Mouse (Mus musculus) limb, embryonic 14.5 days (tissue): ENCODE data around the gene Olfml2a. TPM values are rescaled to one million over a fixed set of nuclear protein-coding genes. Genes with fewer than 3 reads are reported as not detected.
"Not testable (repeated sequence)": the region's sequence is repeated elsewhere in the genome, so short reads cannot be mapped to it uniquely, and the experiment has no call there.

Experiments
- ATAC-seq: fragments of 200-750 bp; cut with Nextera tagmentation; 2 replicates; pipeline ENCODE4 v1.8.0; 2017; ENCODE audit warnings: low read depth, moderate number of reproducible peaks, moderate TSS enrichment; ENCODE audit not compliant: low FRiP score
- DNase-seq: peaks from one replicate; pipeline ENCODE4 v3.0.0-alpha.2; 2015; ENCODE audit warnings: low spot score
- H3K27ac ChIP-seq: fragments of 300-500 bp; sonication (generic); replicated peaks from 2 replicates; pipeline ENCODE4 v1.5.1; 2014; ENCODE audit warnings: low read depth, mild to moderate bottlenecking, low read length, moderate library complexity, mixed read lengths
- H3K27me3 ChIP-seq: fragments of 300-500 bp; sonication (generic); 2 replicates; pipeline ENCODE4 v1.6.1; 2014; ENCODE audit warnings: low read length, mixed read lengths; ENCODE audit not compliant: control insufficient read depth, insufficient read depth
- H3K36me3 ChIP-seq: fragments of 300-500 bp; sonication (generic); 2 replicates; pipeline ENCODE4 v1.6.1; 2014; ENCODE audit warnings: mild to moderate bottlenecking, low read length, moderate library complexity, mixed read lengths; ENCODE audit not compliant: control insufficient read depth, insufficient read depth
- H3K4me1 ChIP-seq: fragments of 300-500 bp; sonication (generic); 2 replicates; pipeline ENCODE4 v1.6.1; 2014; ENCODE audit warnings: antibody characterized with exemption, low read length, mixed read lengths; ENCODE audit not compliant: control insufficient read depth, insufficient read depth
- H3K4me2 ChIP-seq: fragments of 300-500 bp; sonication (generic); replicated peaks from 2 replicates; pipeline ENCODE4 v1.6.1; 2014; ENCODE audit warnings: low read depth, mild to moderate bottlenecking, low read length, moderate library complexity; ENCODE audit not compliant: severe bottlenecking
- H3K4me3 ChIP-seq: fragments of 300-500 bp; sonication (generic); replicated peaks from 2 replicates; pipeline ENCODE4 v1.5.1; 2014; ENCODE audit warnings: low read length
- H3K9ac ChIP-seq: fragments of 300-500 bp; sonication (generic); 2 replicates; pipeline ENCODE4 v1.6.1; 2014; ENCODE audit warnings: mild to moderate bottlenecking, low read depth, low read length, moderate library complexity; ENCODE audit not compliant: severe bottlenecking
- H3K9me3 ChIP-seq: fragments of 300-500 bp; sonication (generic); 2 replicates; pipeline ENCODE4 v1.6.1; 2016; ENCODE audit warnings: low read length; ENCODE audit not compliant: control insufficient read depth
- POLR2A ChIP-seq: fragments of 200-500 bp; IDR thresholded peaks from 2 replicates; pipeline ENCODE4 v1.8.0; 2012; ENCODE audit warnings: inconsistent platforms, mild to moderate bottlenecking, moderate library complexity, borderline replicate concordance; ENCODE audit not compliant: insufficient read depth, insufficient read length; ENCODE audit errors: extremely low read depth
- WGBS: fragments of 180-500 bp; shearing (Covaris S2); extraction: QIAGEN DNeasy Blood & Tissue Kit; methylation state at CpG from one replicate; pipeline ENCODE4 v1.1.7; 2014; 5-methylcytosine and 5-hydroxymethylcytosine counted together
- polyA plus RNA-seq, 2 experiments: library from polyadenylated mRNA; depleted of rRNA in 1 of 2; stranded (reverse) in 1 of 2; unstranded in 1 of 2; fragments of >200 nt; fragmentation: Nextera tagmentation in 1 of 2; extraction: Ambion mirVana in 1 of 2; gene quantifications; 2 replicates each; pipeline versions ENCODE4 v1.2.1 to v1.2.3; 2012 to 2014

The Olfml2a gene
- polyA plus RNA-seq, 2 experiments, result 7.6 to 7.8 TPM

GRCm38 (mm10) chr2:39008954-39009365 is 77.2 kb downstream of the Olfml2a start:
- Histone ChIP-seq H3K27ac (peak overlapping the region; percentile 82; the same call in 1 of the 2 replicates), H3K9ac (peak overlapping the region; percentile 90), H3K27me3 (no peaks in the 10 kb centered on the region), H3K4me1 (peaks cover 23% of the 10 kb centered on the region), H3K9me3 (no peaks in the 10 kb centered on the region), H3K36me3 (peaks cover 22% of the 10 kb centered on the region), H3K4me3 (peak overlapping the region; percentile 86), H3K4me2 (peak overlapping the region; percentile 62)
- no peak for TF ChIP-seq POLR2A
- no peak for DNase-seq
- no peak for ATAC-seq
- 25% methylated on average over 3 of the region's 3 CpGs for WGBS

- not testable (repeated sequence) for H3K9me3 ChIP-seq, H3K9ac ChIP-seq, DNase-seq, ATAC-seq, H3K4me3 ChIP-seq, H3K4me2 ChIP-seq, H3K27me3 ChIP-seq, H3K27ac ChIP-seq
- H3K36me3 ChIP-seq, result peaks cover 32% of the 10 kb centered on the region
- H3K4me1 ChIP-seq, result peaks cover 21% of the 10 kb centered on the region
- WGBS, result 97% methylated on average over 5 of the region's 5 CpGs
Measured at GRCm38 (mm10) chr2:39010144-39010543, 78.4 kb downstream of the Olfml2a start.

- ATAC-seq, result no peak
Measured at GRCm38 (mm10) chr2:39011264-39011663, 79.5 kb downstream of the Olfml2a start.

GRCm38 (mm10) chr2:39011971-39012370 is 80.2 kb downstream of the Olfml2a start:
- Histone ChIP-seq H3K9me3 (no peaks in the 10 kb centered on the region), H3K4me1 (peaks cover 14% of the 10 kb centered on the region), H3K4me3 (no peak overlapping the region), H3K4me2 (no peak overlapping the region), H3K27me3 (no peaks in the 10 kb centered on the region), H3K27ac (no peak overlapping the region), H3K36me3 (peaks cover 50% of the 10 kb centered on the region), H3K9ac (no peak overlapping the region)
- DNase-seq, result no peak
- no peak for ATAC-seq
- WGBS, result 83% methylated on average over 3 of the region's 3 CpGs
- no peak for TF ChIP-seq POLR2A

More at GRCm38 (mm10) chr2:39011264-39011663, 79.5 kb downstream of the Olfml2a start:
- peaks cover 14% of the 10 kb centered on the region for H3K4me1 ChIP-seq
- no peak overlapping the region for H3K9ac ChIP-seq
- no peak overlapping the region for H3K4me3 ChIP-seq
- no peak overlapping the region for H3K4me2 ChIP-seq
- peaks cover 44% of the 10 kb centered on the region for H3K36me3 ChIP-seq
- no peak overlapping the region for H3K27ac ChIP-seq
- no peaks in the 10 kb centered on the region for H3K9me3 ChIP-seq
- no peaks in the 10 kb centered on the region for H3K27me3 ChIP-seq
- no peak for TF ChIP-seq POLR2A
- no peak for DNase-seq

- peaks cover 59% of the 10 kb centered on the region for H3K36me3 ChIP-seq
- H3K9ac ChIP-seq, result no peak overlapping the region
- H3K4me3 ChIP-seq, result no peak overlapping the region
- 87% methylated on average over 7 of the region's 7 CpGs for WGBS
- H3K27me3 ChIP-seq, result no peaks in the 10 kb centered on the region
- TF ChIP-seq POLR2A, result no peak
- H3K27ac ChIP-seq, result no peak overlapping the region
- H3K9me3 ChIP-seq, result no peaks in the 10 kb centered on the region
- DNase-seq, result no peak
- H3K4me1 ChIP-seq, result peaks cover 10% of the 10 kb centered on the region
- no peak for ATAC-seq
- no peak overlapping the region for H3K4me2 ChIP-seq
Measured at GRCm38 (mm10) chr2:39012768-39013279, 81.0 kb downstream of the Olfml2a start.

Other genes with a start within 250 kb of the Olfml2a start
- 0.06 and 0.10 TPM in 2 replicates for gene Nr5a1, start 217.4 kb upstream of the Olfml2a start, polyA plus RNA-seq (2012; rRNA removed)
- not detected in 2 replicates for gene Nr5a1, start 217.4 kb upstream of the Olfml2a start, polyA plus RNA-seq (2014; fragmentation: Nextera tagmentation; extraction: Ambion mirVana)
- 2.4 and 2.7 TPM in 2 replicates for gene Nr6a1, start 4.3 kb upstream of the Olfml2a start, polyA plus RNA-seq (2012; rRNA removed)
- 1.2 and 2.3 TPM in 2 replicates for gene Nr6a1, start 4.3 kb upstream of the Olfml2a start, polyA plus RNA-seq (2014; fragmentation: Nextera tagmentation; extraction: Ambion mirVana)
- gene Wdr38, start 65.5 kb downstream of the Olfml2a start, polyA plus RNA-seq (2012; rRNA removed), result 0.58 and 0.98 TPM in 2 replicates
- 1.3 TPM in 2 replicates for gene Wdr38, start 65.5 kb downstream of the Olfml2a start, polyA plus RNA-seq (2014; fragmentation: Nextera tagmentation; extraction: Ambion mirVana)
- gene Arpc5l, start 73.4 kb downstream of the Olfml2a start, polyA plus RNA-seq (2012; rRNA removed), result 49.8 and 61.7 TPM in 2 replicates
- 116 and 122 TPM in 2 replicates for gene Arpc5l, start 73.4 kb downstream of the Olfml2a start, polyA plus RNA-seq (2014; fragmentation: Nextera tagmentation; extraction: Ambion mirVana)
- 448 and 806 TPM in 2 replicates for gene Rpl35, start 73.6 kb downstream of the Olfml2a start, polyA plus RNA-seq (2012; rRNA removed)
- 1,031 and 1,116 TPM in 2 replicates for gene Rpl35, start 73.6 kb downstream of the Olfml2a start, polyA plus RNA-seq (2014; fragmentation: Nextera tagmentation; extraction: Ambion mirVana)
- 36.7 and 37.9 TPM in 2 replicates for gene Golga1, start 133.6 kb downstream of the Olfml2a start, polyA plus RNA-seq (2012; rRNA removed)
- 30.9 and 32.3 TPM in 2 replicates for gene Golga1, start 133.6 kb downstream of the Olfml2a start, polyA plus RNA-seq (2014; fragmentation: Nextera tagmentation; extraction: Ambion mirVana)